Mouse (Mus musculus) thymus, adult 18-20 months (tissue): Measurements from ENCODE around the gene Metrnl.
A peak's percentile ranks its signal among the peaks of the same experiment; 100 is the strongest.
"Not testable (repeated sequence)": the region's sequence is repeated elsewhere in the genome, so short reads cannot be mapped to it uniquely, and the experiment has no call there.

ENCODE experiments used
- DNase-seq, 2 experiments: peaks; one replicate each; pipeline ENCODE4 v3.0.0; 2022; ENCODE audit warnings: mixed read lengths in 2 of 2

Gene Metrnl

DNA sequence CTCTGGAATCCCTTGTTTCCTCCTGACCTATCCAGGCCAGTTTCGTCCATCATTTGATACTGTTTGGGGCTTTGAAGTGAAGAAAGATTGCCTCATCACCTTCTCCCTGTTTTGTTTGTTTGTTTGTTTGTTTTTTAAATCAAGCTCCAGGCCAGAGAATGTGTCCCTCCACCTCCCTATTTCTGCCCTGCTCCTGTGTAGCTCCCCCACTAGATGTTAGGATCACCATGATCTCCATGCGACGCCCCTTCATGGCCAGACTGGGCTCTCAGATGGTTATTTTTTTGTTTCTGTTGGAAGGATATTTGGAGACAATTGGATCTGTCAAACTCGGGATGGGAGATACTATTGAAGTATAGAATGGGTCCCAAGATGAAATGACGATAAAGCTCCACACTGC lies at the start of gene Metrnl:
Metrnl (plus strand) TSS at position 301 of the 400 bp plus-strand sequence.
- no peak for DNase-seq

DNA sequence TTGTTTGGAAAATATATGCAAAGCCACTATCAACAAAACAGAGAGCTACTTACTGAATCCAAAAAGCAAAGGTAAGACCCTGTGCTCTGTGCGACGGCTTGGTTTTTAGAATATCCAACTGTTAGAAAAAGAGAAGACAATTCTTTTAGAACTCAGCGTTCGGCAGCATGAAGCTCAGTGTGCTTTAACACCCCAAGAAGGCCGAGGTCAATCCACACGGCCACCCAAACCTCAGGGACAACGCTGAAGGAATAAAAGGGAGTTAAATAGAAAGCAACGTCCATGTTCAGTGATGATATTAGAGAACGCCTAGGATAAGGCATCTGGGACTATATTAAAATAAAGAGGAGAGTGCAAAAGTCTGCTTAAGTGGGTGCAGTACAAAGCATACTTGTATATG lies 49.8 kb upstream of the Metrnl start:
- no peak for DNase-seq

DNA sequence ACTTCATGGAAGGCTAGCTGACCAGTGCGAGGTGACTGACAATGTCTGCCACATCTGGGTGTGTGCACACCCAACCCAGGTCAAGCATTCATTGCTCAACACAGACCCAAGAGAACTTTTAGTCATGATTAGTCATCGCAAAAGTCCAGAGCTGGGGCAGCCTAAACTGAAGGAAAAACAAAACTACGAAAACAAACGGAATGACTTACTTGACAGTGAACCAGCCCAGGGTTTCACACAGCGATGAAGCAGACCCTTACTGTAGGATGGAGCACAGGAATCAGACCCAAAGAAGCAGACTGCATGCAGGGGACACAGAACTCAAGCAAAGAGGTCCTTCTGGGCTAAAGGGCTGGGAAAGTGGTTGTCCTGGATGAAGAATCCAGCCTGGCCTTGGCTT lies 49.4 kb upstream of the Metrnl start:
- no peak for DNase-seq

DNA sequence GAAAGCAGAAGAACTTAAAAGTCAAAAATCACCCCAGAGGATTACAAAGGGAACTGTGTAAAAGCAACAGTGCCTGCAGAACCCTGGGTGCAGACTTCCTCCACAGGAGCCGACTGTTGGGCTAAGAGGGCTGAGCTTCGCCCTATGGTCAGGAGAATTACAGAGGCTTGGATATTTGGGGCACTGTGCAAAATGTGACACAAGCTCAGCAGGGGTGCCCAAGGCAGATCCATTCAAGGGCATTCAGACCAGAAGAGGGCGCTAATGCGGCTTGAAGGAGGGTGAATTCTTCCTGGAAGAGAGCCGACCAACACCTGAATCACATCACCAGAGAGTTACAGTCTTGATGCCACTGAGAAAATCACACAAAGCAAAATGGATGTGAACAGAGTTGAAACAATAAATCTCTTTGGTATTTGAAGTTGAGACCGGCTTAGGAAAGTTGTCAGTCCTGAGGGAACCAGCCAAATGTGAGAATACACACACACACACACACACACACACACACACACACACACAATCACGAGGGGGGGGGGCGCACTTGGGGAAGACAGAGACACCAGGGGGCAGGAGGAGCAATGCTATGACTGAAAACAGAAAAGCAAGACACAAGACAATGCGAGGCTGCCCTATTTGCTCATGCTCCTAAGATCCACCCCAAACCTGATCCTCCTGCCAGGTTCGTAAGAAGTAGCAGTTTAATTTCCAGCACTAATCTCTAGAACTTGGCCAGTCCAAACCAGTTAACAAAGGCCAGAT lies 48.6 kb upstream of the Metrnl start:
- DNase-seq: peak; percentile 38 to 46

DNA sequence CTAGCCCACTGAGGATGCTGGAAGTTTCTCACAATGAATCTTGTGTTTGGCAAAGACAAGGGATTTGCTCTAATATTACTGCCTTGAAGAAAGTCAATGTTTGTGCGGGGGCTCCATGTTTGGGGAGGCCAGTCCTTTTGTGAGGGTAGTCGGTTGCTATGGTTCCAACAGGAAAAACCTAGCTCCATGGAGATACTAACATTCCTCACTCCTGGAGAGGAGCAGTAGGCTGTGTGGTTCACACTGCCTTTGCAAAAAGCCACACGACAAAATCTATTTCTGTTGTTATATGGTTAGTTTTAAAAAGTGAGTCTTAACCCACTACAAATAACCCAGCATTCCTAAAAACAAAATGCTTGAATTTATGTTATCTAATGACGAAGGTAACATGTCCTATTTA lies 47.7 kb upstream of the Metrnl start:
- DNase-seq: no peak

DNA sequence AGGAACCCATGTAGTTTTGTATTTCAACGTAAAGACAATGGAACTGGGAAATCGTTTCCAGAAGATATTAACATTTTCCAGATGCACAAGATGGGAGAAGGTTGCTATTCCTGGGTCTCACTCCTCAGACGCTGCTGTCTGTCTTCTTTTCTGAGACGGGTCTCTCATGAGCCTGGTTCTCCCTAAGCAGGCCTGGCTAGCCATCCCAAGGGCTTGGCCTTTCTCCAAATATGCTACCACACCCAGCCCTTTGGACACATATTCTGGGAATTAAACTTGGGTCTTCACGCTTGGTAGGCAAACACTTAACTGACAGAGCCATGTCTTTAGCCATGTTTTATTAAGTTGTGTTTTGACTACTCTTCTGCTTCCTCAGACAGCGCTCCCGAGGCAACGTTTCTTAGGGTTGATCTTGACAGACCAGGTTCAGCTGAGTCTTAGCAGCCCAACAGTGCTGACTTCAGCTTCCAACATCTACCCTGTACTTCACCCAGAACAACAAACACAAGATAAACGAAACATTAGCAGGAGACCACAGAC lies 46.9 kb upstream of the Metrnl start:
- DNase-seq: no peak

DNA sequence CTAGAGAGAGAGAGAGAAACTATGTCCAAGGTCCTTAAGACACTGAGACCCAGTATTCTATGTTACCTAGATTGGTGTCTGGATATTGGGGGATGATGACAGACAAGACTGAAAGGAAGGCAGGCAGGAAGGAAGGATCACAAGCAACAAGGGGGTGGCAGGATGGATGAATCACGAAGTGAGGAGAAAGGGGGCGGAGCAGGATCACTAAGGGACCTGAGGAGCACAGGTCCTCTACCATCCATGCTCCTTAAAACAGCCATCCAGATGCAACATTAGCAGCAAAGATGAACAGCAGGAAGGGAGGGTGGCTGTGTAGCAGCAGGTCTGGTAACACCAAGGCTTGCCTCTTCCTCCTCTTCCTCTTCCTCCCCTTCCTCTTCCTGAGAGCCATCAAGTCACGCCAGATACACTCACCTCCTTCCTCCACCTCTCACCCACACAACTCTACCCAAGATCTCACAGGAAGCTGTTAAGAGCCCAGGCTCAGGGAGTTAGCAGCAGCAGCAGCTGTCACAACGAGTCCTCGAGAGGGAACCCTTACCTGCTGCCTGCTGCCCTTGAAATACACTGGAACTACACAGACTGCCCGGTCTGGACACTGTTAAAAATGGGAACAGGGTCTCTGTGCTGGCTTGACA lies 46.1 kb upstream of the Metrnl start:
- no peak for DNase-seq

DNA sequence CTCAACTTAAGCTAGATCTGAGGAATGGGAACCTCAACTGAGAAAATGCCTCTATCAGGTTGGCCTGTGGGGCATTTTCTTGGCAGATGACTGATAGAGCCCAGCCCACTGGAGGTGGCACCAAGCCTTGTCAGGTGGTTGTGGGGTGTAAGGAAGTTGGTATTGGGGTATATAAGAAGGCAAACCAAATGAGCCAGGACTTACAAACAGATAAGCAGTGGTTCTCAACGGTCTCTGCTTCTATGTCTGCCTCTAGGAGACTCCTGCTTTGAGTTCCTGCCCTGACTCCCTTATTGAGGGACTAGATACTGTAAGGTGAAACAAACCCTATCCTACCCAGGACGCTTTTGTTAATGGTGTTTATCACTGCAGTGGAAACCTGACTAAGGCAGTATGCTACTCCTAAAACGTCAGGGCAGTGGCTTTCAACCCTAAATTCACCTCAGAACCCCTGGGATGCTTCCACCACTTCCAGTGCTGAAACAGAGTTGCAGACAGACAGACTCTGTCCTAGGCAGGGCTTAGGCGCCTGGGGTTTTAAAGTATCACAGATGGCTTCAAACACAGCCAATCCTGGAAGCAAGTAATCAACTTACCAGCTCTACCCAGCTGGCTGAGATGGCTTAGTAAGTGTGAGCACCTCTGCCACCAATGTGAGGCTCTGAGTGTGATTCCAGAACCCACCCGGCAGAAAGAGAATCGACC lies 45.4 kb upstream of the Metrnl start:
- no peak for DNase-seq

DNA sequence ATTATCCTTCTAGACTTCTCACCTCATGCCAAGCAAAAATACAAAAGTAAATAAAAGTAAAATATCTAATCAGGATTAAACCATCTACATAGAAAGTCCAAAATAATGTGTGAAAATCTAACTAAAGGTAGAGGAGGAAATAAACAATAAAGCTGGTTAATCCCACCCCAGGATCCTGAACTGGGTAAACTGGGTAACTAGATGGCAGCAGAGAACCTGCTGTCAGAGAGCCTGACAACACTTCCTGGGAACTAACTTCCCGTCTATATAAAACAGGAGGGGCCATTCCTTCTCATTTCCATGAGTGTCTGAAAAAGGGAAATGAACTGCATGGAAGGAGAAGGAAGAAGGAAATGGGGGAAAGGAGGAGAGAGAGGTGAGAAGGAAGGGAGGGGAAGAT lies 43.2 kb upstream of the Metrnl start:
- DNase-seq: no peak

DNA sequence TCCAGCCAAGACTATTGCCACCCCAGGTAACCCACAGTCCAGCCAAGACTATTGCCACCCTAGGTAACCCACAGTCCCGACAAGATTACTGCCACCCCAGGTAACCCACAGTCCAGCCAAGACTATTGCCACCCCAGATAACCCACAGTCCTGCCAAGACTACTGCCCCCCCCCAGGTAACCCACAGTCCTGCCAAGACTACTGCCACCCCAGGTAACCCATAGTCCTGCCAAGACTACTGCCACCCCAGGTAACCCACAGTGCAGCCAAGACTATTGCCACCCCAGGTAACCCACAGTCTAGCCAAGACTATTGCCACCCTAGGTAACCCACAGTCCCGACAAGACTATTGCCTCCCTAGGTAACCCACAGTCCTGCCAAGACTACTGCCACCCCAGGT lies 40.7 kb upstream of the Metrnl start:
- not testable (repeated sequence) for DNase-seq

DNA sequence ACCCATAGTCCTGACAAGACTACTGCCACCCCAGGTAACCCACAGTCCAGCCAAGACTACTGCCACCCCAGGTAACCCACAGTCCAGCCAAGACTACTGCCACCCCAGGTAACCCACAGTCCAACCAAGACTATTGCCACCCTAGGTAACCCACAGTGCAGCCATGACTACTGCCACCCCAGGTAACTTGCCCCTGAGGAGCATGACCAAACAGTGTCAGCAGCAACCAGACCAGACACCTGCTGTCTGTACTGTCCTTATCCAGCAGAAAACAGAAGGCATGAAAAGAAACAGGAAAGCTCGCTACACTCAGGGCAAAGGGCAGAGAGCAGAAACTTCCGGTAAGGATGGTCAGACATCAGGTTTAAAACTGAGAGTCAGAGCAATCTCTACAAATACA lies 40.2 kb upstream of the Metrnl start:
- no peak for DNase-seq

DNA sequence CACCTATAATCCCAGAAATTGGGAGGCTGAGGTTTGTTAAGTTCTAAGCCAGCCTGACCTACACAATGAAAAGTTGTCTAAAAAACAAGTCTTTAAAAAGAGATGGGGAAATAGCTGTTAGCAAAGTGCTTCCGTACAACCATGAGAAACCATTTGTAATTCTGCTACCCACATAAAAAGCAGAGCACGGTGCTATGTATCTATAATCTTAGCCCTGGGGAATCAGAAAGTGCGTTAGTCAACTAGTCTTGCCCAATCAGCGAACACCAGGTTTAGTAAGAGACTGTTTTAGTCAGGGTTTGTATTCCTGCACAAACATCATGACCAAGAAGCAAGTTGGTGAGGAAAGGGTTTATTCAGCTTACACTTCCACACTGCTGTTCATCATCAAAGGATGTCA lies 33.8 kb upstream of the Metrnl start:
- no peak for DNase-seq

DNA sequence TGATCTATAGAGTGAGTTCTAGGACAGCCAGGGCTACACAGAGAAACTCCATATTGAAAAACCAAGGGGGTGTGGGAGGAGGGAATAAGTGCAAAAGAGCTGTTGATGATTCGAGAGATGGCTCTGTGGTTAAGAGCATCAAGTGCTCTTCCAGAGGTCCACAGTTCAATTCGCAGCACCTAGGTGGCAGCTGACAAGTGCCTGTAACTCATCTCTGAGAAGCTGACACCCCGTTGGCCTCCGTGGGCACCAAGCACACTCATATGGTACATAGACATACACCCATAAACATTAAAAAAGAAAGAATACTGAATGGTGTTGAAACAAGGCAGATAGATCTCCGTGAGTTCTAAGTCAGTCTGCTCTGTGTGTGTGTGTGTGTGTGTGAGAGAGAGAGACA lies 32.6 kb upstream of the Metrnl start:
- no peak for DNase-seq

DNA sequence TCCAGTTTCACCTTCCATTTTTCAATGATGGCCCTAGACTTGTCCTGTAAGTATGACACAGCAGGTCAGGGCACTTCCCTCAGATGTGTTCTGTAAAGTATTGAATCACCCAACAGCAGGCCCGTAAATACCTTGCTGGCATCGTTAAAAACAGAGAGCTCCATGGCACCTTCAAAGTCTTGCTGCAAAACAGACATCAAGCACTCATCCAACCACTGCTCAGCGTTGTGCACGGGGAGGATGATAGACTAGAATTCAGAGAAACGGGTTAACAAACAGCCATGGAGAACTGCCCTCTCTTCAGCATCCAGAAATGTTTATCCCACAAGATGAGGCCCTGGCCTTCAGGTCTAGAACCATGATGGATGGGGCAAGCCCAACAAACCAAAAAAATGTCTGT lies 30.4 kb upstream of the Metrnl start:
- no peak for DNase-seq

DNA sequence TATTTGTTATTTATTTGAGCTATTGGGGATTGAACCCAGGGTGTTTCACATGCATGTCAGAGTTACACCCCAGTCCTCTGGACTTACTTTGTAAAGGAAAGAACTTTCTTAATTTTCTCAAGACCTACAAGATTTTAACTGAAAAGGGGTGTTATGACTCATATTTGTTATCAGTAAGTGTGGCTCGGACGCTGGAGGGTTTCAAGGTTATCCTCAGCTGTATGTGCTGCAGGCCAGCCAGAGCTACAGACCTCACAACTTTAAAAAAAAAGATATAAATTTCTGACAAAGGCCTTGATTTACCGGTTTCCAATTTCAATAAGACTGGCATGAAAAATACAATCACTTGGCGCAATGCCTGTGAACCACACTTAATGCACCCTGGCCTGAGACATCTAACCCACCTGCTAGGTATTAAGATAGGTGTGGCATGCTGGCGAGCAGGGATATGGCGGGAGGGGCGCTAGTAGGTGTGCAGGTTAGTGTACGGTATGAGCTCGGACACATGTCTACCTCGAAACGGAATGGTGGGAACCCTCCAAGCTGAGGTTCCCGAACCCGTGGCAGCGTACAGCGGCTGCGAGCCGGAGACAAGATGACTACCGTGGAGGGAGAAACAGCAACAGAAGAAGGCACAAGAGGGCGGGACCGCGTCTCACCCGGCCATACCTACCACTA lies 28.9 kb upstream of the Metrnl start:
- no peak for DNase-seq

DNA sequence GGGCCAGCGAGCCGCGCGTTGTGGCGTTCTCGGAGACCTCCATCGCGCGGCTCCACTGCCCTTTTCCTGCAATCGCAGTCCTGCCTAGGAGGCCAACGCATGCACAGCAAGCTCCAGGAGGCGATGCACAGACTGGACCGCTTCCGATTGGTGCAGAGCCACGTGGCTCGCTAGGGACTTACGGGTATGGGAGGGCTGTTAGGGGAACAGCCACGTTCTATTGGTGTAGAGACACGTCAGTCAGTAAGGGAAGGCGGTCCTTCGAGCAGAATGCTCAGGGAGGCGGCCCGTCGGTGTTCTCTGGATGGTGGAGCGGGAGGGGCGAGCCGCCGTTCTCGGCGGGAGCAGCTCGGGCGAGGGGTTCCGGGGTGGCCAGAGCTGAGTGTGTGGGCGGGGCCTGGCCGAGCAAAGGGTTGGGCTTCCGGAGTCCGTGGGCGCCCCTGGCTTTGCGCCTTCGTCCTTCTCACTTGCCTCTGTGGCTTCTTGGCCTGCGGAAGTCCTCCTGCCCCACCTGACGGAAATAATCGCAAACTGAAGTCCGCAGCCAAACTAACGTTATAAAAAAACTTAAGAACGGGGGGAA lies 28.3 kb upstream of the Metrnl start, which contains the start of gene B3gntl1:
B3gntl1 (minus strand) TSS at position 164 of the 583 bp plus-strand sequence.
- DNase-seq: peak; percentile 96 to 98

DNA sequence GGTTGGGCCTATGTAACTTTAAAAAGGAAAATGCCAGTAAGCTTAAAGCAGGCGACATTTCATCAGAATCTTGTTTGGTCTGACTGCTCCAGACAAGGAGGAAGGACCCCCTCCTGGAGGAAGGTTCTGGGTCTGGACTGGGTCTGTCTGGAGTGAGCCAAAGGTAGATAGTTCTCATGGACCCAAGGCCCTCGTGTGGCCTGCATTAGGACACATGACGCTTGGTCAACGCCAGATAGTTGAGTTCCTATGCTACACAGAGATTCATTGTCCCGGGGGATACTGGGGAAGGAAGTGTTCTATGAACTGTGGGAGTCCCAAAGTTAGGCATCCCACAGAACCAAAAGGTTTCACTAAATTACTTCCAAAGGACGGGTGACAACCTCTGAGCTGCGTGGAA lies 27.7 kb upstream of the Metrnl start:
- DNase-seq: no peak

DNA sequence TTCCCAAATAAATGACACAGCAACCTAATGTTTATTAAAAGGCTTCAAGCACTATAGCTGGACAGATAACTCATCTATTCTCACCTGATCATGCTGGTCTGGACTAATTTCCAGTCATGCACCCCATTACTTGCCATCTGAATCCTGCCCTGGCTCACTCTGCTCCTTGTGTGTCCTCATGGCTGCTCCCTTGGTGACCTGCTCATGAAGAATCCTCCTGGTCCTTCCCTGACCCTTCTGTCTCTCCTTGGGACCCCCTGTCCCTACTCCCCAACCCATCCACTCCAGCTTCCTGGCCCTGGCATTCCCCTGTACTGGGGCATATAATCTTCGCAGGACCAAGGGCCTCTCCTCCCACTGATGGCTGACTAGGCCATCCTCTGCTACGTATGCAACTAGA lies 24.5 kb upstream of the Metrnl start:
- DNase-seq: no peak

DNA sequence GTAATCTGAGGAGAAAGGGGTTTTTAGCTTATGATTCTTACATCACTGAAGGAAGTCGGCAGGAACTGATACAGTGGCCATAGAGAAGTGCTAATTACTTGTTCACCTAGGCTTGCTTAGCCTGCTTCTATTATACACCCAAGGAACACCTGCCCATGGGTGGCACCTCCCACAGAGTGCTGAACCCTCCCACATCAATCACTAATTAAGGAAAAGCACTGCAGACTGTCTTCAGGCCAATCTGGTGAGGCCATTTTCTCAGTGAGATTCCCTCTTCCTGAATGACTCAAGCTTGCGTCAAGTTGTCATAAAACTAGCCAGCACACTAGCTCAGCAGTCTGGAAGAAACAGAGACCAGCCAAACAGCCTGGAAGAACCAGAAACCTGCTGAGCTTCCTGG lies 21.8 kb upstream of the Metrnl start:
- DNase-seq: no peak

DNA sequence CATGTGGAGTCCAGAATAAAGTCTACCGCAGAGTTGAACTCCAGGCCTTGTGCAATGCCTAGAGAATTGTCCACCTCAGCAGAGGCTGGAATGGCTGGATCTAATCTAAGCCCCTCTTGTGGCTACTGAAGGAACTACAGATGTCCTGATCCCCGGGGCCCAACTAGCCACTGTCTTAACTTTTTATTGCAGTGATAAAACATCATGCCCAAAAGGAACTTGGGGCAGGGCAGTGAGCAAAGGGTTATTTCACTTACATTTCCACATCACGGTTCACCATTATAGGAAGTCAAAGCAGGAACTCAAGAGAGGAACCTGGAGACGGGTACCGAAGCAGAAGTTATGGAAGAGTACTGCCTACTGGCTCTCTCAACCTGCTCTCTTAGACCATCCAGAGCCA lies 20.6 kb upstream of the Metrnl start:
- no peak for DNase-seq

DNA sequence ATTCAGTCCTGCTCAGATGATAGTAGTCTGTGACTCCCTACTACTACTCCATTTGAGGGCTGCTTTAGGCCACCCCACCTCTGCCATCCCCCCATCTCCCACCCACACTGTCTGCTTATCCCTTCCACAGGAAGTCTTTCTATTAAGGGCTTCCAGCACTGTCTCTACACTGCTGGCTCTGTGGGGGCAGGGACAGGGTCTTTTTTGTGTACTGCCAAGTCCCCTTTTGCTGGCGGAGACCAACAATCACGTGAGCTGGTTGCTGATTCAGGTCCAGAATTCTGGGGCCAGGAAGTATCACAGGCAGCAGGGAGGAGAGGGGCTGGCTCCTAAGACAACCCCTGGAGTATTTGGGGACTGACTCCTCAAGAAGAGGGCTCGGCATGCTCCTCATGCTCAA lies 18.1 kb upstream of the Metrnl start:
- no peak for DNase-seq

DNA sequence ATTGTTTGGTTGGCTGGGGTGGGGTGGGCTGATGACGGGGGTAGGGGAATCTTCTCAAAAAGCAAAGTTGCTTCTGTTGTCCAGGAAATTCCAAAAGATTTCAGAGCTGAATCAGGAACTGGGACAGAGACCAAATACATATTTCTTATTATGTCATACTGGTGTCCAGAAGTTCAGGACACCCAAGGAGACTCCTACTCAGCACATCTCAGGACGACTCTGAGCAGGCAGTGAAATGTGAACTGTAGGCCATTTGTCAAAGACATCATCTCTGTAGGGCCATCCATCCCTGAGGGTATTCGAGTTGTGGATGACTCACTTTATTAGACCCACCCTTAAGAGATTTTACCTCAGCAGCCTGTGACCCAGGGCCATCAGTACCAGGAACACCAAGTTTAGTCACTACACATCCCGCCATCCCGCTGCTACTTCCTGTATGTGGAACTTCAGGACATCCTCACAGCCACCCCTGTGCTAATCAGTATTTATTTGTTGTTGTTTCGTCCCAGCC lies 15.8 kb upstream of the Metrnl start:
- DNase-seq: no peak

DNA sequence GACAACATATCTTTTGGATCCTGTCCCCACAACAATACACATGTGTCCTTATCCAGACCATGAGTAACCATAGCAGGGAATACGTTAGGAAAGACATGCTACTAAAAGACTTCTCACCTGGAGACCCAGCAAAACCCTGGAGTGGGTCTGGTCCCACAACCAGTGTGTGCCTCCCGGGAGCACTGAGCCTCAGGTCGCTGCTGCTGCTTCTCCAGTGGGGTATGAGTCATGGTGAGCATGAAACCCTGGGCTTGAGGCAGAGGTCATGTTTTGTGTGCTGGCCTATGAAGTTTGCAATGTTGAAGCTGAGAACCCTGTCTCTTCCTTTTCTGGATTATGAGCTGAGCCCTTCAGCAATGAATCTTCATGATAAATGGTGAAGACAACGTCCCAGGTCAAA lies 15.3 kb upstream of the Metrnl start:
- DNase-seq: no peak
